Mouse (Mus musculus) kidney, postnatal 25 days (tissue): ENCODE results near the gene Itpr2.
"Not testable (repeated sequence)": the region's sequence is repeated elsewhere in the genome, so short reads cannot be mapped to it uniquely, and the experiment has no call there.

ENCODE experiments used
- DNase-seq, 2 experiments: peaks; one replicate each; pipeline ENCODE4 v3.0.0; 2021; ENCODE audit warnings: mixed read lengths in 2 of 2

Gene Itpr2

GRCm38 (mm10) chr6:146502856-146503255 is 833 bp upstream of the Itpr2 start:
- no peak for DNase-seq

DNA sequence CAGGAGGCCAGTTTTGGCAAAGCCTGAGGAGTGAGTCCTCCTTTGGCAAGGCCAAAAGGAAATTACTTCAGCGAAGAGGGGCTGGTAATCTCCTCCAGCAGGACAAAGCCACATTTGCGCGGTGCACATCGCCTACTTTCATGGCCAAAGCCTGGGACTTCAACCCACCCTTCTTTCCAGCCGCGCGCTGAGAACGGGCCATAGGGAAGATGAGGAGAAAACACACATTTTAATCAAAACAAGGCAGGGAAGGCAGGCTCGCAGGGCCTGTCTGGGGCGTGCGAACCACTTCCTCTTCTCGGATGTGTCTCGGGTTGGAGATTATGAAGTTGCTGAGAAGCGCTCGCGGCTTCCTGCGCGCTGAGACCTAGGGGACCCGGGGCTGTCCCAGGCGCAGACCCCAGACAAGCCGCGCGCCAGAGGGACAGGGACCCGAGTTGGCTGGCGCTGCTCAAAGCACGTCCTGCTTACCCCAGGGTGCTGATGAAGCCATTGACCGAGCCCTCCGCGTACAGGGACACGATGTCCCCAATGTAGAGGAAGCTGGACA is 632 bp downstream of the Itpr2 start:
- DNase-seq = peak; percentile 35 to 63

- DNase-seq = no peak
These were observed 1.3 kb downstream of the Itpr2 start for GRCm38 (mm10) chr6:146500771-146501170.

DNA sequence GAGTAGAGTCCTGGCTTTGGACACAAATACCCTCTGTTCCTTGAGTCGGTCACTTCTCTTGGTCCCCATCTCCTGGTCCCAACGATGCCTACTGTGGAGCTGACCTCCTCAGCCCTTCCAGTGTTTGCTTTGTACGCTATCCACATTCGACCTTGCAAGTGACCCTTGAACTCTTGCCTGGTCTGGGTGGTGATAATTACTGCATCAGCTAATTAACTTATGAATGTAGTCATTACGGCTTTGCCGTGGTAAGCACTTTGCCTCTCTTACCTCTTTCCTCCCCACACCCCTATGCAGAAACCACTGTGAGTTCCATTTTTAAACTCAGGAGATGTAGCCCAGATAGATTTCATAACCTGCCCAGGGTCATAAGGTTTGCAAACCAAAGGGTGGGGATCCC is 1.8 kb downstream of the Itpr2 start:
- peak; percentile 48 to 55 for DNase-seq

- DNase-seq = no peak
These were observed 2.5 kb downstream of the Itpr2 start for GRCm38 (mm10) chr6:146499566-146499965.

- no peak for DNase-seq
These were observed 3.6 kb downstream of the Itpr2 start for GRCm38 (mm10) chr6:146498416-146498815.

DNA sequence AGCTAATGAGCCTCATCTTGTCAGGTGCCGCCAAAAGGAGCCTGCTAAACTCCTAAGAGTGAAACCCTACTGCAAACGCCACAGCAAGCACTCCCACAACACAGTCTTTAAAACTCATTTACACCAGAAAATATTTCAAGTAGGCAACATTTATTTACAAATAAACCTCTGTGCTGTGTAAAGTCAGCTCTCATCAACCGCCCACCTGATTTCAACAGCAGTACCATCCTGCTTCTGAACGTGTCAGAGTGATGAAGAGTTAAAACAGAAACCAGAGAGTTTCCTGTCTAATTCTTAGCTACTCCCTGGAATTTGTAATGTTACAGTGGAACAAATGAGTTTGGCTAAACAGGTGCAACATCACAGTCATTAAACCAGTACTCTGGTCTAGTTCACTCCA is 4.2 kb downstream of the Itpr2 start:
- no peak for DNase-seq

DNA sequence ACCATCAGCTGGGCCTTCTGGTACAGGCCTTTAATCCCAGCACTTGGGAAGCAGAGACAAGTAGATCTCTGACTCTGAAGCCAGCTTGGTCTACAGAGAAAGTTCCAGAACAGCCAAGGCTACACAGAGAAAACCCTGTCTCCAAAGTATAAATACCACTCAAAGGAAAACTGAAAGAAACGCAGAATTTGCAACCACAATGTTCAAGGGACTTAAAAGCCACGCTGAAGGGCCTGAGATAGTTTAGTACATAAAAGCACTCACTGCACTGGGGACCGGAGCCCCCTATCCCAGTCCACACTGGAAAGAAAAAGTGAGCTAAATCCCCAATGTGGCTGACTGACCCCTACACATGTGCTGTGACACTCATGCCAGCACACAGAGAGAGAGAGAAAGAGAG is 4.6 kb downstream of the Itpr2 start:
- no peak for DNase-seq

DNA sequence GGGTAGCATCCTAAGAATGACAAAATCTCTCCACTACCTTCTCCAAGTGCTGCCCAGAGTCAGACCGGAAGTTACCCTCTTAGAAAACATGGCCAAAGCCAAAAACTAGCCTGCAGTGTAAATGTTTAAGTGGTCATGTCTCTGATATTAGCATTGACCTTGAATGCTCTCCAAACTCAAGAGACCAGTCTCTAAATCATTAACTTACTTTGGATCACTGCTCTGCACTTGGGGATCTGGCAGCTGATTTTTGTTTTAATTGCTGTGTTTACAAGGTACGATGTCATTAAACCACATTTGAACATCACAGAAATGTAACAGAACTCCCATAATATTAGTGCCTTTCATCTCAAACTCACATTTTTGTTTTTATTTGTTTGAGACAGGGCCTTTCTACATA is 10.3 kb downstream of the Itpr2 start:
- no peak for DNase-seq

GRCm38 (mm10) chr6:146490416-146490960 is 11.5 kb downstream of the Itpr2 start:
- DNase-seq = peak; percentile 38 to 69

- no peak for DNase-seq
These were observed 12.2 kb downstream of the Itpr2 start for GRCm38 (mm10) chr6:146489841-146490240.

DNA sequence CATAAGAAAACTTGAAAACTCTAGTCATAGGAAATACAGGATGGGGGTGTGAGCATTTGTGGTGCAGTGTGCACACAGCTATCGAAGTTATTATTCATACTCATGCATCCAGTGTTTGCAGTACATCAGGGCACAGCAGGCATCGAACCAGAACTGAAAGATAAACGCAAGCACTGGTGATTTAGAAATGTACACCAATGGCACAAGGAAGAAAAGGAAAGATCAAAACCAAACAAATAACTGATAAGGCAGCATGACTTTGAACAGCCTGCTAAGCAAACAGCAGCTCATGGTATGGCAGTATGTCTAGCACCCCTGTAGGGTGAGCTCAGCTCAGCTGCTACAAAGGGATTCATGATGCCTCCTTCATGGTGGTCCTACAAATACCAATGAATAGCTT is 13.3 kb downstream of the Itpr2 start:
- no peak for DNase-seq

- DNase-seq = no peak
These were observed 14.9 kb downstream of the Itpr2 start for GRCm38 (mm10) chr6:146487079-146487478.

GRCm38 (mm10) chr6:146486073-146486472 is 15.9 kb downstream of the Itpr2 start:
- DNase-seq = no peak

GRCm38 (mm10) chr6:146481441-146481840 is 20.6 kb downstream of the Itpr2 start:
- no peak for DNase-seq

DNA sequence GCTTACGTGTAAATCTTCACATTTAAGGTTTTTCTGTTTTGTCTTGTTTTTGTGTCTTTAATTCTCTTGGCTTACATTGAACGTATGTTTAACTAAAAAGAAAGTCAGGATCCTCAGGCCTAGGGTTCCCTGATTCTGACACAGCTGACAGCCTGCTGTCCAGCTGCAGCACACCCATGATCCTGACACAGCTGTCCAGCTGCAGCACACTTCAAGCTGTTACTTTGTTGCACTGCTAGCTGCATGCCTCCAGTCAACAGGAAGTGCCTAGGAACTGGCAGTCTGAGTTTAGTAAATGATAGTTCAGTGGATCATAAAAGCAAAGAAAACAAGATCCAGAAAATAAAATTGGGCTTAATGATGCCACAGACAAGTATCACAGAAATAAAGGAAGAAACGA is 21.1 kb downstream of the Itpr2 start:
- no peak for DNase-seq

- no peak for DNase-seq
These were observed 22.9 kb downstream of the Itpr2 start for GRCm38 (mm10) chr6:146478888-146479683.

DNA sequence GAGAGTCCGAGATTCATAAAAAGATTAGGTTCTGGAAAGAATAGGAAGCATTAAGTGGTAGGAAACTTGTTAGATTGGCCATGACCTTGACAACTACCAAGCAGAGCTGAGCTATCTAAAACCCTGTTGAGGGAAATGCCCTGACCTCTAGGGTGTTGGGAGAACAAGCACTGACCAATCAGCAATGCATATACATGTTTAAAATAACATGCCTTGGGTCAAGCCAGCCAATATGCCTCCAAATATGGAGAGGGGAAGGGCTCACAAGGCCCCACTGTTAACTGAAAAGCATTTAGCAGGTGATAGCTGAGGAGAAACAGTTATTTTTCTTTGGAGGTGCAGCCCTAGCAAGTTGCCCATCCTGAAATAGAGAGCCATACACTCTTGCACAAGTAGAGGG is 25.2 kb downstream of the Itpr2 start:
- DNase-seq = no peak

DNA sequence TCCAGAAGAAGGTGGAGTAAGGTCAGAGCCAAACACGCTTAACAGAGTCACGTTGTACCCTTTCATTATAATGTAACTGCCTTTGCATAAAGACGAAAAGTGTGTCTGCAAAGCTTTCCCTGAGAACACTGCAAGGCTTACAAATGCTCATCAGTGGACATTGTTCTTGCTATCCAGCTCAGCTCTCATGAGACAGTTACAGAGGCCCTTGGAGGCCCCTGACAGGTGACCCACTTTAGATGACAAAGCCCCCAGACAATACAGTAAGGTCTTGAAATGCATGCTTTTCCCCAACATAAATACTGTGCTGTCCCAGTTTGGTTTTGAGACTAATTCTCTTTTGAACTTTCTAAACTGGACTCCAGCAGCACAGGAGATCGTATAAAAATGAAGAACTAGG is 27.9 kb downstream of the Itpr2 start:
- no peak for DNase-seq

GRCm38 (mm10) chr6:146473216-146473955 is 28.6 kb downstream of the Itpr2 start:
- DNase-seq = peak in 1 of 2 experiments; percentile 44

- no peak for DNase-seq
These were observed 31.6 kb downstream of the Itpr2 start for GRCm38 (mm10) chr6:146470378-146470777.

GRCm38 (mm10) chr6:146469936-146470335 is 32.1 kb downstream of the Itpr2 start:
- DNase-seq = peak in 1 of 2 experiments; percentile 53

- no peak for DNase-seq
These were observed 33.7 kb downstream of the Itpr2 start for GRCm38 (mm10) chr6:146468361-146468760.

GRCm38 (mm10) chr6:146464645-146465042 is 37.4 kb downstream of the Itpr2 start:
- DNase-seq = not testable (repeated sequence)
